Mouse (Mus musculus) embryonic facial prominence, embryonic 15.5 days (tissue): ENCODE measurements at regions not wholly inside any gene's neighbourhood (a gene's known extent, or its start where the extent isn't known, plus 50 kb on each side); places are given as distances from the start of the nearest gene placed in this dataset.

ENCODE experiments used
- ATAC-seq: fragments of 200-750 bp; cut with Nextera tagmentation; 2 replicates; pipeline ENCODE4 v1.8.0; 2017; ENCODE audit warnings: low read depth, moderate TSS enrichment; ENCODE audit not compliant: insufficient number of reproducible peaks, low FRiP score, low TSS enrichment
- H3K27ac ChIP-seq: fragments of 300-500 bp; sonication (generic); replicated peaks from 2 replicates; pipeline ENCODE4 v1.5.1; 2015; ENCODE audit warnings: mild to moderate bottlenecking, inconsistent platforms
- H3K27me3 ChIP-seq: fragments of 300-500 bp; sonication (generic); 2 replicates; pipeline ENCODE4 v1.6.1; 2015; ENCODE audit warnings: inconsistent platforms
- H3K36me3 ChIP-seq: fragments of 300-500 bp; sonication (generic); 2 replicates; pipeline ENCODE4 v1.6.1; 2015; ENCODE audit warnings: mild to moderate bottlenecking, inconsistent platforms
- H3K4me1 ChIP-seq: fragments of 300-500 bp; sonication (generic); 2 replicates; pipeline ENCODE4 v1.6.1; 2015; ENCODE audit warnings: inconsistent platforms
- H3K4me2 ChIP-seq: fragments of 300-500 bp; sonication (generic); replicated peaks from 2 replicates; pipeline ENCODE4 v1.6.1; 2015; ENCODE audit warnings: mild to moderate bottlenecking, inconsistent platforms
- H3K4me3 ChIP-seq: fragments of 300-500 bp; sonication (generic); replicated peaks from 2 replicates; pipeline ENCODE4 v1.5.1; 2015; ENCODE audit warnings: mild to moderate bottlenecking, inconsistent platforms
- H3K9ac ChIP-seq: fragments of 300-500 bp; sonication (generic); 2 replicates; pipeline ENCODE4 v1.6.1; 2015; ENCODE audit warnings: inconsistent platforms
- H3K9me3 ChIP-seq: fragments of 300-500 bp; sonication (generic); replicated peaks from 2 replicates; pipeline ENCODE4 v1.6.1; 2016; ENCODE audit warnings: inconsistent platforms
- WGBS: fragments of 180-500 bp; shearing (Covaris S2); methylation state at CpG from one replicate; pipeline ENCODE4 v1.1.7; 2015; 5-methylcytosine and 5-hydroxymethylcytosine counted together

DNA sequence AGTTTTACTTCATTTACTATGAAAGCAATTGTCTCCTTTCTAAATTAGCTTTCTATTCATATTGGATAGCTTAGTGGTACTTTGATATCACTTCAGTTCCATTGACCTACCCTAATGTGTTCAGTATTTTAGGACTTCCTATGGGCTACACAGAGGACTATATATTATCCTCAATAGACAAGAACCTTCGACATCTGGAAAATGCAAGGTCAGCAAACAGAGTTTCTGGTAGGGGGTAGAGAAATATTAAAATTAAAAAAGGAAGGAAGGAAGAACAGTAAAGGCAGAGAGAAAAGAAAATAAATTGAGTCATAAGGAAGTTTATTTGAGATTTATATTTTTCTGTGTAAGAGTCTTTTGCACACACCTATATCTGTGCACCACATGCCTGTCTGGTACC, 107.4 kb upstream of the Insig1 start:
- ATAC-seq = no peak
- 82% methylated on average over 1 of the region's 1 CpGs for WGBS

DNA sequence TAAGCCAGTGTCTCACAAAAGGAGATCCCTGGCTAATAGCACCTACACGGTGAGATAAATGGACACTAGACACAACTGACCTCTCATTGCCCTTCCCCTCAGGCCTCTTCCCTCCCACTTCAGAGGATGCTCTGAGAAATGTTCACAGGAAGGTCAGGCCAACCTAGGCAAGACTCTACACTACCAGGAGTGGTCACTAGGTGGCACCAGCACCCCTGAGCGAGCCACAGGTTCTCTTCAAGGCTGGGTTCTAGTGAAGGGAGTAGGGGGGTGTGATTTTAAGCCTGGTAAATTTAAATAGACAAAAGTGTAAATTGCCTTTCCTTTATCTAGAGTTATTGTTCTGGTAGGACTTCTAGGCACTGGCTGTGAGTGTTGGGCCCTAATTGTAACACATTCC, 76.0 kb upstream of the Insig1 start:
- Histone ChIP-seq H3K27ac (no peak overlapping the region), H3K27me3 (no peaks in the 10 kb centered on the region), H3K9me3 (no peaks in the 10 kb centered on the region), H3K4me2 (no peak overlapping the region), H3K36me3 (no peaks in the 10 kb centered on the region), H3K9ac (no peak overlapping the region), H3K4me1 (no peaks in the 10 kb centered on the region), H3K4me3 (no peak overlapping the region)
- ATAC-seq = no peak
- 4% methylated on average over 2 of the region's 2 CpGs for WGBS

More for the DNA sequence above, 107.4 kb upstream of the Insig1 start:
- no peaks in the 10 kb centered on the region for H3K36me3 ChIP-seq
- H3K4me3 ChIP-seq = no peak overlapping the region
- no peak overlapping the region for H3K9ac ChIP-seq
- no peak overlapping the region for H3K4me2 ChIP-seq
- no peaks in the 10 kb centered on the region for H3K27me3 ChIP-seq
- H3K27ac ChIP-seq = no peak overlapping the region
- H3K9me3 ChIP-seq = no peaks in the 10 kb centered on the region
- no peaks in the 10 kb centered on the region for H3K4me1 ChIP-seq

DNA sequence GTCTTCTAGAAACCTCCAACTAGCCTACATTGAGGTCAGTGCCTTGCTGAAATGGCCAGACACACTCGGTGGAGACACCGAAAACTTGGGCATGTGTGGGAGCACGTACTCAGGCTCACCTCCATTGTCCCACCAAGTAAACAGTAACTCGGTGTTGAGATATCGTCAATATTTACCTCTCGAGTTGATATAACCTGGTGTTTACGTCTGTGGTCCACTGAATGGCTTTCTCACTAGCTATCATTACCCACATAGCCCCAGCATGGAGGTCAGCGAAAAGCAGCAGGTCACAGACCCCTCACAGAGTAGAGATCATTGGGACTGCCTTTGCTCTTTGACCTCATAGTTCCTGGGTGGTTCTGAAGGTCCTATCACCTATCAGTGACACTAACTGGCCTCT, 73.4 kb upstream of the Insig1 start:
- Histone ChIP-seq H3K36me3 (no peaks in the 10 kb centered on the region), H3K9ac (no peak overlapping the region), H3K9me3 (no peaks in the 10 kb centered on the region), H3K4me1 (no peaks in the 10 kb centered on the region), H3K4me2 (no peak overlapping the region), H3K27me3 (no peaks in the 10 kb centered on the region), H3K27ac (no peak overlapping the region), H3K4me3 (no peak overlapping the region)
- WGBS = 87% methylated on average over 8 of the region's 8 CpGs
- ATAC-seq = no peak

DNA sequence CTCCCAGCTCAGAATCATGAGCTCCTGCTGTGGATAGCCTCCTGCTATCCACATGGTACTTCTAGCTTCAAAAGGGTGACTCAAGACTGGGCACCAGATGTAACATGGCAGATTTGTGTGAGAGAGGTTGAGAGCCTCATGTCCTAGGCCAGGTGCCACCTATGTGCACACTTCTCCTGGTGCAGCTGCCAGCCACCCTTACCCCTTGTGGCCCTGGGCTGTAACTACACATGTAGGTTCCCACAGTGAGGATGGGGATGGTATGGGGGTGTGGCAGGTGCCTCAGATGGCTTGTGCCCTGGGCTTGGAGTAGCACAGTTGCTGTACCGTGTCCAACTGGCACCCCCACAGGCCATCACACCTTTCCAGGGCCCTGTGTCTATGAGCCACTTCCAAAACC, 68.2 kb upstream of the Insig1 start:
- Histone ChIP-seq H3K9ac (no peak overlapping the region), H3K4me3 (no peak overlapping the region), H3K36me3 (no peaks in the 10 kb centered on the region), H3K4me2 (no peak overlapping the region), H3K4me1 (no peaks in the 10 kb centered on the region), H3K9me3 (no peaks in the 10 kb centered on the region), H3K27me3 (no peaks in the 10 kb centered on the region), H3K27ac (no peak overlapping the region)
- 87% methylated on average over 1 of the region's 1 CpGs for WGBS
- 0 out of 2 replicates have a peak, but pooled peaks have one; percentile 13 for ATAC-seq

DNA sequence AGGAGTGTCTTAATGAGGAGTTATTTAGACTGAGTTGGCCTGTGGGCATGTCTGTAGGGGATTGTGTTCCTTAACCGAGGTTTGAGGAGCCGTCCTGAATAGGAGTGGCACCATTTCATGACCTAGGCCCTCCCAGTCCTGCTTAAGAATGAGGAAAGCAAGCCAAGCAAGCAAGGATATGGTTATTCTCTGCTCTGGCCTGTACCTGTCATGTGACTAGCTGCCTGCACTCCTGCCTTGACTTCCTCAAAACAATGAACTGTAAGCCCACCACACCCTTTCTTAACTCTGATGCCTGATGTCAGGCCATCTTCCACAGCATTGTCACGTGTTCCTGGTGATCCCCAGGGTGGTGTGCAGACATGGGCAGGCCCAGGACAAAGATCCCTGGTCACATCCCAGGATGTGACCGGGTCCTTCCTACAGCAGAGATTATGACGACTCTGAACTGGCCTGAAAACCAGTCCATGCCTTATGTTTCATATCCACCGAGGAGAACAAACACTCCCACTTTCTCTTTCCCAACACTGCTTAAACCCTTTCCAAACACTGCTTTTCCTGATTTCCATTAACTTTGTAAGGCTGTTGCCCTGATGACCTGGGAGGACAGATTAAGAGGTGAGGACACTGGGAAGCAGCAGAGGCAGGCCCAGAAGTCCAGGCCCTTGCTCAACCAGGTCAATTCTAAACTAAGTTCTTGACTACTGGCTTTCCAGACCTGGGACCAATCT, 67.2 kb upstream of the Insig1 start:
- H3K4me1 ChIP-seq = no peaks in the 10 kb centered on the region
- H3K4me3 ChIP-seq = no peak overlapping the region
- no peaks in the 10 kb centered on the region for H3K36me3 ChIP-seq
- H3K27me3 ChIP-seq = no peaks in the 10 kb centered on the region
- no peak overlapping the region for H3K4me2 ChIP-seq
- H3K9me3 ChIP-seq = no peaks in the 10 kb centered on the region
- H3K27ac ChIP-seq = no peak overlapping the region
- ATAC-seq = no peak
- 65% methylated on average over 6 of the region's 6 CpGs for WGBS
- H3K9ac ChIP-seq = no peak overlapping the region

DNA sequence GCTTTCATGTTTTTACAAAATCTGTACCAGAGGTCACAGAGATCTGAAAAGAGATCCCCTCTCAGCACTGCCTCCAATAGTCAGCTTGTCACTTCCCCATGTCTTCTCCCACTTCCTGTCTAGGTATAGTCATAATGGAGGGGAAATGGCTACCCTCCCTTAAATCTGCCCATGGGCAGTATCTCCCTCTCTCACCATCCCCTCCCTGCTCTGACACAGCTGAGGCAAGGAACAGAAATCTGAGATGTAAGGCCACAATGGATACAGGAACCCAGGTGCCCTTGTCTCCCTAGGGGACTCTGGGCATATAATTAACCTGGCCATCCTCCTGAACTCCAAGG, 66.7 kb upstream of the Insig1 start:
- no peak for ATAC-seq
- no peak overlapping the region for H3K4me3 ChIP-seq
- H3K36me3 ChIP-seq = no peaks in the 10 kb centered on the region
- no peak overlapping the region for H3K4me2 ChIP-seq
- H3K27ac ChIP-seq = no peak overlapping the region
- no peaks in the 10 kb centered on the region for H3K27me3 ChIP-seq
- no peak overlapping the region for H3K9ac ChIP-seq
- H3K4me1 ChIP-seq = no peaks in the 10 kb centered on the region
- H3K9me3 ChIP-seq = no peaks in the 10 kb centered on the region

DNA sequence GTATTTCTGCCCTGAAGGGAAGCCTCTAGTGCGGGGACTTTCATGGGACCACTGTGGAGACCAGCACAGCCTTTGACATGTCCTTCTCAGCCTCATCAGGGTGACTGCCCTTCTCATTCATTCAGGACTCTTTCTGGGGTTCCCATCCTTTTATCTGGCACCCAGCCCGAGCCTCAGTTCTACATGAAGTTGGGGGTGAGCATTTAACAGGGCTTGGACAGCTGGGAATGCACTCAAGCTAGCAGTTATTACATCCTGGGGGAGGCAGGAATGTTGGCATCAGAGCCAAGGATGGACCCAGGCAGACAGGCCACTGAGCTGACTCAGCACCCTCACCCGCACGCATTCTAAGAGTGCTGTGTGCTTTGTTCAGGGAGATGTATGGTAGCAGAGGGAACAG, 61.8 kb upstream of the Insig1 start:
- H3K27ac ChIP-seq = no peak overlapping the region
- no peak overlapping the region for H3K4me2 ChIP-seq
- no peak overlapping the region for H3K4me3 ChIP-seq
- no peaks in the 10 kb centered on the region for H3K4me1 ChIP-seq
- H3K36me3 ChIP-seq = no peaks in the 10 kb centered on the region
- H3K9ac ChIP-seq = no peak overlapping the region
- H3K9me3 ChIP-seq = no peaks in the 10 kb centered on the region
- ATAC-seq = no peak
- H3K27me3 ChIP-seq = no peaks in the 10 kb centered on the region
- 81% methylated on average over 4 of the region's 4 CpGs for WGBS

DNA sequence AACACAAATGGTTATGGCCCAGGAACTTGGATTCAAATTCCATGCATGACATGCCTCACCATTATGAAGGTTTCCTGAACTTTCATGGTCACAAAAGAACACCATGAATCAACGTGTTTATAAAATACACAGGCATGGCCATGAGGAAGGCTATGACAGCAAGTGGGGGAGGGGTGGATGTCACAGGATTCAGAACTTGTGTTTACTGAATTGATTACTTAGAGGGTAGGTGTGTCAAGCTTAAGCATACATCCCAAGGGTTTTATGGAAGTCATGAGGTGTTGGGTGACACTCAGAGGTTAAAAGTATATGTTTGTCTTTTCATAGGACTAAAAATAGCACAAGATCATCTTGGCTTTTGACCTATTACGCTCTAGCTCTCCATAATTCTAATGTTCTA, 61.3 kb upstream of the Insig1 start:
- no peak overlapping the region for H3K4me3 ChIP-seq
- H3K36me3 ChIP-seq = no peaks in the 10 kb centered on the region
- no peak overlapping the region for H3K9ac ChIP-seq
- no peaks in the 10 kb centered on the region for H3K4me1 ChIP-seq
- no peaks in the 10 kb centered on the region for H3K9me3 ChIP-seq
- no peak overlapping the region for H3K4me2 ChIP-seq
- no peaks in the 10 kb centered on the region for H3K27me3 ChIP-seq
- no peak overlapping the region for H3K27ac ChIP-seq
- 63% methylated on average over 2 of the region's 2 CpGs for WGBS
- ATAC-seq = no peak

DNA sequence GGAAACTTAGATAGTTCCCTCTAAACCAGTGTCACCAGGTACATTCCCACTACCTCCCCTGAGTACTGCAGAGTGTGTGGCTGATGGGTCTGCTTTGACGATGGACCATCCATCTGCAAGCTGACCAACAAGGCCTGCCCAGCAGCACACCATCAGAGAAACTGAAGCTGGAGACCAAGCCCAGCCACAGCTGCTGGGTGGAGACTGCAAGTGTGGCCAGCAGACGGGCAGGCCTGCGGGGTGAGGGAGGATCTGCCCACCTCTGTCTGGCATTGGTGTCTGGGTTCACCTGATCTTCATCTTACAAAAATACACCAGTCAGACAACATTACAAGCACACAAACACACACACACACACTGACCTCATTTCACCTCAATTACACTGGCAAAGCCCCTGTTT, 60.6 kb upstream of the Insig1 start:
- H3K27ac ChIP-seq = no peak overlapping the region
- ATAC-seq = no peak
- H3K9ac ChIP-seq = no peak overlapping the region
- no peaks in the 10 kb centered on the region for H3K9me3 ChIP-seq
- no peaks in the 10 kb centered on the region for H3K4me1 ChIP-seq
- 86% methylated on average over 3 of the region's 3 CpGs for WGBS
- H3K27me3 ChIP-seq = no peaks in the 10 kb centered on the region
- no peaks in the 10 kb centered on the region for H3K36me3 ChIP-seq
- no peak overlapping the region for H3K4me3 ChIP-seq
- H3K4me2 ChIP-seq = no peak overlapping the region

DNA sequence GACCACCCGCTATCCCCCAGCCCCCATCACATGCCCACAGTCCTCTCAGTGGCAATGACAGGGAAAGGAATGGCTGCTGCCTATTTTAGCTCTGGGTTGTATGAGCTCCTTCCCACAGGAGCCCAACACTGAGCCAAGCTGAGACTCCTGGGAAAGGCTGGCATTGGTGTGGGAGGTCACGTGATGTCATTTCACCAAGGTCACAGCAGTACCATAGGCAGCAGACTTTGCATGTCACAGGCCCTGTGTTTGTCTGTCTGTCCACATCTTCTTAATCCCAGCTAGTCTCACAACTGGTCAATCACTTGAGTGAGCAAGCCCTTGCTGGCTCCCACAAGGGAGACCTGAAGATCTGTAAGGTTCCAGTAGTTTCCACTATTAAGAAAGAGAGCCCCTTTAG, 58.7 kb upstream of the Insig1 start:
- H3K27me3 ChIP-seq = no peaks in the 10 kb centered on the region
- no peak for ATAC-seq
- H3K36me3 ChIP-seq = no peaks in the 10 kb centered on the region
- H3K4me1 ChIP-seq = no peaks in the 10 kb centered on the region
- no peak overlapping the region for H3K27ac ChIP-seq
- no peaks in the 10 kb centered on the region for H3K9me3 ChIP-seq
- no peak overlapping the region for H3K4me2 ChIP-seq
- no peak overlapping the region for H3K9ac ChIP-seq
- no peak overlapping the region for H3K4me3 ChIP-seq
- WGBS = 92% methylated on average over 2 of the region's 2 CpGs

DNA sequence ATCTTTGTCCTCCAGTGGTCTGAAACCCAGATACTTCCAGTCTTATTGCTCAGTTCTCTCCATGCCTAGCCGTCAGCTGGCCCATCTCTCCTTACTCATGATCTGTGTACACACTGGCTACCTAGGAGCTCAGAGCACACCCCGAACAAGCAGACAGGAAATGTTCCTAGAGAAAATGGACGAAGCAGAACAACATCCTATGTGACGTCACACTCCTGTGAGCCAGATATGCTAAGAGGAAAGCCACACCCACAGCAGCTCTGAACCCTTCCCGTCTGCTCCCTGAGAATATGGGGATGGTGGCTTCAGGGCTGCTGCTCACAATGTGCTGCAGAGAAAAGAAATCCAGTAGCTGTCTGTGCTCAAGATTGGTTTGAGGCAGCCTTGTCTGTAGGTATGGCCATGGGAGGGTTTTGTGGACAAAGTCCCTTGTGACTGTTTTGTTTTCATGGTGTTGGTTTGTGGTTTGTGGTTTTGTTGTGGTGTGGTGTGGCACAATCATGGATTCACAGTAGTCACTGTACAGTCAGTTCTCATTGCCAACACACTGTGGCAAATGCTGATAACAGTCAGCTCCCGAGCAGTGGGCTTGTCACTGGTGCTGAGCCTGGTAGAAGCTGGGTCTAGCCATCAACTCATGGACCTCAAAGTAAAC, 57.4 kb upstream of the Insig1 start:
- Histone ChIP-seq H3K4me1 (no peaks in the 10 kb centered on the region), H3K4me2 (no peak overlapping the region), H3K9me3 (no peaks in the 10 kb centered on the region), H3K27ac (no peak overlapping the region), H3K36me3 (no peaks in the 10 kb centered on the region), H3K4me3 (no peak overlapping the region), H3K27me3 (no peaks in the 10 kb centered on the region), H3K9ac (no peak overlapping the region)
- no peak for ATAC-seq
- WGBS = 52% methylated on average over 6 of the region's 6 CpGs

DNA sequence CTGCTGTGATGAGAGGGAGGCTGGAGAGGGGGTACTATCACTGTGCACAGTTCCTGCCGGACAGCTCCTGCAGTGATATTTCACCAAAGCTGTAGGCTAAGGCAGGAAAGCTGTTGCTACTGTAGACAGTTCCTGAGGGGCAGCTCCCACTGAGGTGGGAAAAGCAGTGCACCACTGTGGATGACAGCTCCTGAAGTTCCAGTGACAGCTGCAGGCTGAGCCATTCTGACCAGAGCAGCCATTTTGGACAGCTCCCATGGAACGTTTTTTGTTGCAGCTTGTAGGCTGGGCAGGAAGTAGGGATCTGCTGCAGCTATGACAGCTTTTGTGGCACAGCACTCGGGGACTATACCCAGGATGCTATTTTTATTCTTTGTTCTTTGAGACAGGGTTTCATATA, 51.3 kb upstream of the Insig1 start:
- Histone ChIP-seq H3K36me3 (no peaks in the 10 kb centered on the region), H3K4me3 (no peak overlapping the region), H3K27me3 (no peaks in the 10 kb centered on the region), H3K4me1 (no peaks in the 10 kb centered on the region), H3K4me2 (no peak overlapping the region), H3K9me3 (no peaks in the 10 kb centered on the region), H3K27ac (no peak overlapping the region), H3K9ac (no peak overlapping the region)
- WGBS = 46% methylated on average over 3 of the region's 3 CpGs
- ATAC-seq = no peak
